Mouse (Mus musculus): ENCODE measurements around the gene Gas2l2.

- no peak for TF ChIP-seq CTCF (IDR thresholded peaks at IDR 0.05; ENCODE audit: insufficient read depth, low read length)
- no peak for TF ChIP-seq POLR2A (IDR thresholded peaks at IDR 0.05; ENCODE audit: borderline replicate concordance, extremely low read depth, low read depth, low read length)
Measured at GRCm38 (mm10) chr11:83421305-83421704, 8.0 kb downstream of the Gas2l2 start.
